Mouse (Mus musculus): ENCODE measurements around the gene Pde12.
A peak's percentile ranks its signal among the peaks of the same experiment; 100 is the strongest.

- 0 out of 2 replicates have a peak, but pooled peaks have one; percentile 17 for TF ChIP-seq CTCF (conservative IDR thresholded peaks at IDR 0.05; ENCODE audit: insufficient read depth, insufficient read length, low read depth, low read length)
- TF ChIP-seq POLR2A (IDR thresholded peaks at IDR 0.05; ENCODE audit: low read depth, low read length) = no peak
Measured at GRCm38 (mm10) chr14:26651901-26652300, 17.8 kb downstream of the Pde12 start.

All from kidney, adult 2 months (tissue).